Mouse (Mus musculus) liver, adult 10 weeks (tissue): ENCODE data around the gene Ctns. TPM values are rescaled to one million over a fixed set of nuclear protein-coding genes. Genes with fewer than 3 reads are reported as not detected.

Experiments
- polyA plus RNA-seq: library from polyadenylated mRNA; stranded (reverse); fragments of 350-450 nt; fragmentation: Illumina TruSeq; extraction: RNeasy Lipid Tissue Mini Kit (QIAGEN cat#74804); gene quantifications from one replicate; pipeline ENCODE4 v1.2.3, GENCODE M21; 2014; ENCODE audit warnings: low read depth, low replicate concordance

Gene Ctns
- polyA plus RNA-seq, result 7.8 TPM

DNA sequence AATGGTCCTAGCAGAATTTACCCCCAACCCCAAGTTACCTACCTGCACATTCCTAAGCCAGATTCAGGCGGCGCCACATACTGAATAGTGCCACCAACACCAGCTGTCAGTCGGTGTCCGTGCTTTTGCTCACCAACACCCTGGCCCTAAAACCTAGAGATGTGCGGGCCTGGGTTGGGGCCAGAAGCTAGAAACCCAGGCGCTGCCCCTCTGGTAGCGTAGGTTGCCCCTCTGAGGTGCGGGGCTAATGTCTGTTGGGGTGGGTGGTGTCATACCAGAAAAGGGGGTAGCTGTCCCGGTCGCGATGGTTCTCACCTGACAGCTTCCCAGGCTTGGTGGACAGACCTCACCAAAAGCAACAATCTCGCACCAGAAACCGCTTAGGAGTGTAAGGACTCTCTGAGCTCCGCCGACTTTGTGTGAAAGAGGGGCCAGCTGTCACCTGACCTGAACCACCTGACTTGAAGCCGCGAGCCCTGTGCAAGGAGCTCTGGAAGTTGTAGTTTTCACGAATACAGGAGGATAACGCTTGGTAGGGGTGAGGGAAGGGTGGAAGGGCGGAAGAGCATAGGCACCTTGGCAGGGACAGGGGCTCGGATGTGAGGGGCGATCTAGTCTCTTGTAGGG lies at the start of gene Ctns:
Gene Ctns, minus strand, starts transcription at position 440 of the 627 bp plus-strand sequence.

DNA sequence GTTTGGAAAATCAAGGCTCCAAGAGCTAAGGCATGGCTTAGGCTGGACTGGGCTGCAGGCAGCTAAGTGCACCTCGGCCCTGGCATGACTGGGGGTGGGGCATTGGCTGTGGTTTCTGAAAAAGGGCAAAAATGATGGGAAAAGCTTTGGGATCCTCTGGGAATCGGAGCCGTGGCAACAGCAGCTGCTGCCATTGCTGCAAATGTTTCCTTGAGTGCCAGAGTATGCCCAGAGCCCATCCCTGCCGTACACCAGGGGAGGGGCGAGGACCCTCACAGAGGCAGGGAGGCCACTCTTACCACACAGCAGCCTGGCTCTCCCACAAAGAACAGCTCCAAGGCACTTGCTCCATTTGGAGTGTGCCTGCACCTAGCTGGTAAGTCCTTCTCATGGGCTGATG lies 35.1 kb upstream of the Ctns start, which contains the start of gene Trpv1:
Gene Trpv1, plus strand, starts transcription at position 301 of the 400 bp plus-strand sequence.

DNA sequence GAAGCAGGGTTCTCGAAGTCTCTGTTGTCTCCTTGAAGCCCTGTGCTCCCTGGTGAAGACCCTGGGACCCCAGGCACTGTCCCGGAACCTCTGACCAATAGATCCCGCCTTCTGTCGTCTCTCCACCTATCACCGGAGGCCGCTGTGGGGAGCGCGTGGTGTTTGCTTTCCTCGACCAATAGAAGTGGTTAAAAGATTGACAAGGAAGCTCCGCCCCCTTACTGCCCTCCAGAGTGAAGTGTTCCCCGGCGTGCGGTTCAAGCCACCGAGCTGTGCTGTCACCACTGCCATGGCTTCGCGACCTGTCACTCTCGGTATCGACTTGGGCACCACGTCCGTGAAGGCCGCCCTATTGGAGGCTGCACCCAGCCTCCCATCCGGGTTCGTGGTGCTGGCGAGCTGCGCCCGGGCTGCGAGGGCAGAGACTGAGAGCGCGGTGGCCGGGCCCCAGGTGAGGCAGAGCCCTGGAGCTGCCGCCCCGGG lies 429 bp upstream of the Ctns start, which contains the start of gene Shpk:
Gene Shpk, plus strand, starts transcription at position 231 of the 483 bp plus-strand sequence.

DNA sequence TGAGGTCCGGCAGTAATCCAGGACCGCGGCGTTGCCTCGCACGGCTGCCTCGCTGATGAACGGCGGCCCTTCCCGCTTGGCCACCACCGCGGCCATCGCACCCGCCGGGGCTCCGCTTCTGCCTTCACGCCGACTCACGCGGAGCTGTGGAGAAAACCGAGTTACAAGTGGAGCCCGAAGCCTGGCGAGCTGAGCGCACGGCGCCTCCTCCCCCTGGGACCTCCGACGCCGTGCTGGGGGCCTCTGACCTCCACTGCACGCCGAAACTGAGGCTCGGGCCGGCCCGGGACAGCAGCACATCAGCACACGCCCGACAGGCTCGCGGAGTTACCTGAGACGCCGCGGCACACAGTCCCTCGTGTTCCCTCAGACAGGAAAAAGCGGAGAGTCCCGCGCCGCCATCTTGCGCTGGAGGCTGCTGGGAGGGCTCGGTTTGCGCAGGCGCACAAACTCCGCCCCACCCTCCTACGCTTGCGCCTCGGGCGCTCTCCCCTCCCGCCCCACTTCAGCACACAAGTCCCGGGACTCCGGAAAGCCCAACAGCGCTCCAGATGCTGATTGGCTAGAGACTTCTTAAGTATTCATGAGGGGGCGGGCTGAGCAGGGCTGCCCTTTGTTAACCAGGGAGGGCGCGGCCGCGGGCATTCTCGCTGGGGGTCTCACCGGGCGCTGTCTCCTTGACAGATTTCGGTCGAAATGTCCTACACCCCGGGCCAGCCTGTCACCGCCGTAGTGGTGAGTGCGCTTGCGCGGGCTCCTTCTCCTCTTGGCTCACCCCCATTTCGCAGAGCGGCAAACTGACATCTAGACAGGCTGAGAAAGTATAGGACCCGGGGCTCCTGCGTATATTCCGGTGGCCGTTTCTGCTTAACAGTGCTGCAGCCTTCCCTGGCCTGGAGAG lies 22.0 kb downstream of the Ctns start, which contains the start of the genes Emc6 and Tax1bp3:
Gene Emc6, minus strand, starts transcription at position 430 of the 901 bp plus-strand sequence.
Gene Tax1bp3, plus strand, starts transcription at position 476 of the 901 bp plus-strand sequence.

DNA sequence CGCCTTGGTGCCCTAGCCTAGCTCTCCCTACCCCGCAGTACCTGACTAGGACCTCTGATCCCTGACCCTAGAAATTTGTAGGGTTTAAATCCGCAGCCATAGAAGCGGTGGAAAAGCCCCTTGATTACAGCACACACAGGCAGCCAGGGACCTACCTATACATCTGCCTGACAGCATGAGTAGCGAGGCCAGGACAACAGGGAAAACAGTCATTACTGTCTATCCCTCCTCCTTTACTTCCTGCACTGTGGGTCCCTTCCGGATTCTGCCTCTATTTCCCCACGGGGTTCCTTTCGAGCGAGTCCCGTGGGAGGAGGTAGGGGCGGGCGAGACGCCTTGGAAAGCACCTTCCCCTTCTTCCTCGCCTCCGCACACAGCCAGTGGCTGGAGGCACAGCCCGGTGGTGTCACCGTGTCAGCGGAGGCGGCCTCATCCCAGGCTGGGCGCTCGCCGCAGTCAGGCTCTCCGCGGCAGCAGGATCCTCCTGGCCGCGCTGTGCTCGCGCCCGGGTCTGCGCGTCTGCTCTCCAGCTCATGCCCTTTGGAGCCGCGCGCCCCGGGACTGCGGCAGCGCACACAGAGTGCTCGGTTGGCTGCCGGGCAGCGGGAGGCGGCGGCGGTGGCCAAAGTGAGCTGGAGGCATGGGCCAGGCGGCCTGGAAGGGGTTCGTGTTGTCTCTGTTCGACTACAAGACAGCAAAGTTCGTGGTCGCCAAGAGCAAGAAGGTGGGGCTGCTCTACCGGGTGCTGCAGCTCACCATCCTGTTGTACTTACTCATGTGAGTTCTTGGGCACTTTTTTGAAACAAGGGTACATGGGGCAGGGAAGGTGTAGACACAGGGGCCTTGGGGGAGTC lies 38.7 kb downstream of the Ctns start, which contains the start of gene P2rx5:
Gene P2rx5, plus strand, starts transcription at position 465 of the 854 bp plus-strand sequence.

DNA sequence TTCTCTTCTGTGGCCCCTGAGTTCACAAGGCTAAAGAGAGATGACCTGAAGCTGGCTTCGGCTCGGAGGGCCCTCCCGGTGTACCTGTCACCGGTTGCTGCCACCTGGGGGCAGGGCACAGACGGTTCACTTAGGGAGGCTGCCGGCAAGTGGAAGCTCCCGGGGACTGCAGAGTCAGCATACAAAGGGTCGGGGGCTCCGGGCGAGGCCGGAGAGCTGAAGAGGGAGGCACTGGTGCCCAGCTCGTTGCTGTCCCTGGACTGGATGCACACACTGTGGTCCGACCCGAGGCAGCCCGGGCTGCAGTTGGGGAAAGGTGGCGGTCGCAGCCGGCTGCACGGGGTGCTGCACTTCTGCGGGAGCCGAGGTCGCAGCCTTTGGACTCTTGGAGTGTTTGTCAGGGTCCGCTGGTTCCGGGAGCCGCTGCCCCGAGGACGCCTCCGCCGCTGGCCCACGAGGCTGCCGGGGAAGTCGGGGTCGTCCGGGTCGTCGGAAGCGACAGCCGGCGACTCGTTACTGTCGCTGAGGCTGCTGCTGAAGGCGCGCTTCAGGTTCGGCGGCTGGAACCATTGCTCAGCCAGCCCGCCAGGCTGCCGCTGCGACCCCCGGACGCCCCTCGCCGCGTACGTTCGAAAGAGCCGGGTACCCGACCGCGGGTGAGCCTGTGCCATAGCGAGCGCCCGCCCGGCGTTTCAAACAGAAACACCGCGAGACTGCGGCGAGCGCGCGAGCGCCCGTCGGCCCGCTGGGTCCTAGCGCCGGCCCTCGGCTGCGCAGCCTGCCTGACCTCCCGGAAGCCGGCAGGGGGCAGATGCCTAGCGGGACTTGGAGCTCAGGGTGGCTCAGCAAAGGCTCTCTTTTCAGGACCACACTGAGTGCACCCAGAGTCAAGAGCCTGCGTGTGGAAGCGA lies 61.0 kb downstream of the Ctns start, which contains the start of gene Haspin:
Gene Haspin, minus strand, starts transcription at position 704 of the 911 bp plus-strand sequence.

Other genes with a start within 250 kb of the Ctns start
- 0.34 TPM for gene Atp2a3, start 237.9 kb downstream of the Ctns start, polyA plus RNA-seq
- gene P2rx1, start 199.9 kb downstream of the Ctns start, polyA plus RNA-seq, result not detected
- gene Camkk1, start 180.0 kb downstream of the Ctns start, polyA plus RNA-seq, result not detected
- 3.2 TPM for gene Ncbp3, start 151.3 kb downstream of the Ctns start, polyA plus RNA-seq
- 0.13 TPM for gene Itgae, start 108.5 kb downstream of the Ctns start, polyA plus RNA-seq
- 0.21 TPM for gene Haspin, start 60.7 kb downstream of the Ctns start, polyA plus RNA-seq
- not detected for gene P2rx5, start 38.6 kb downstream of the Ctns start, polyA plus RNA-seq
- 45.7 TPM for gene Emc6, start 22.0 kb downstream of the Ctns start, polyA plus RNA-seq
- 9.5 TPM for gene Tax1bp3, start 22.0 kb downstream of the Ctns start, polyA plus RNA-seq
- gene Shpk, start 418 bp upstream of the Ctns start, polyA plus RNA-seq, result 20.3 TPM
- gene Trpv1, start 35.2 kb upstream of the Ctns start, polyA plus RNA-seq, result not detected
- not detected for gene Trpv3, start 68.3 kb upstream of the Ctns start, polyA plus RNA-seq
- 63.7 TPM for gene Aspa, start 130.6 kb upstream of the Ctns start, polyA plus RNA-seq
- 0.29 TPM for gene Gm49340, start 130.7 kb upstream of the Ctns start, polyA plus RNA-seq
- gene Spata22, start 130.7 kb upstream of the Ctns start, polyA plus RNA-seq, result 25.1 TPM
- not detected for gene Olfr20, start 151.7 kb upstream of the Ctns start, polyA plus RNA-seq
- gene Olfr376, start 172.2 kb upstream of the Ctns start, polyA plus RNA-seq, result not detected
- not detected for gene Olfr1, start 200.6 kb upstream of the Ctns start, polyA plus RNA-seq
- not detected for gene Olfr378, start 229.4 kb upstream of the Ctns start, polyA plus RNA-seq